Mouse (Mus musculus): ENCODE measurements around the gene Map4k1.

DNA sequence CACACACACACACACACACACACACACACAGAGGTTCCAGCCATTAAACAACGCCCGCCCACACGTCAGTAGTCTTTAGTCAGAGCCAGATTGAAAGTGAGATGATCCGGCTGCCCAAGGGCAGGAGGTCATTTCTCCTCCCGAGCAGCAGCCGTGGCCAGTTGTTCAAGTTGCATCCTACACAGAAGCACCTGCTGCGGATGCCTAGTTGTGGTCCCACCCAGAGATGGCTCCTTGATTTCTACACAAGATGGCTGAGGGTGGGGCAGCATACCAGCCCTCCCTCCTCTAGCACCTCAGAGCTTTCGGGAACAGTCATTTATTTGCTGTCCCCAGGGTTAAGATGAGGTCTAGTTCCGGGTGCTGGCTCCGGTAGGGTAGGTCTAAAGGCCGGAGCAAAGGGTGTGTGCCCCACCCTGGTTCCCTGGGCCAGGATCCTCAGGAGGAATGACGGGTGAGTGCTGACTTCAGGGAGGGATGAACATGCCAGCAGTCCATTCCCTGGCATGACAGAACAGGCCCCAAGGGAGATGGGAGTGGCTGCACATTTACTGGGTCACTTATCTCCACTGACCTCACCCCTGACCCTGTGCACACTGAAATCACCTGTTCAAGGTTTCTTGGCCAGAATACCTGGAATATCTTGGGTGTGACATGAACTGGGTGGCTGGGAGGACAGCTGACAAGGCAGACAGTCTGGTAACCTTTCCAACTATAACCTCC, 12.0 kb upstream of the Map4k1 start:
- TF ChIP-seq CTCF (IDR thresholded peaks at IDR 0.05), result no peak
- no peak for TF ChIP-seq POLR2A (IDR thresholded peaks at IDR 0.05; ENCODE audit: insufficient read depth, low read depth, low read length)

Data from heart, adult 2 months (tissue).